Mouse (Mus musculus): ENCODE results near the gene Gm9747. TPM values are rescaled to one million over a fixed set of nuclear protein-coding genes. Genes with fewer than 3 reads are reported as not detected.

Gene Gm9747
- polyA plus RNA-seq, 1 experiment from 2014 or later = 13.3 TPM

GRCm38 (mm10) chr1:82234616-82235015, 1.7 kb downstream of the Gm9747 start:
- H3K4me3 ChIP-seq (ENCODE audit: low read depth, low read length) = no peak overlapping the region
- no peaks in the 10 kb centered on the region for H3K9me3 ChIP-seq (ENCODE audit: low read length)
- H3K27me3 ChIP-seq (replicated peaks; ENCODE audit: insufficient read depth, low read length) = no peaks in the 10 kb centered on the region
- H3K36me3 ChIP-seq (ENCODE audit: insufficient read depth, low read length) = no peaks in the 10 kb centered on the region
- TF ChIP-seq EP300 (IDR thresholded peaks at IDR 0.05) (no peak), CTCF (IDR thresholded peaks at IDR 0.05) (no peak)
- no peak overlapping the region for H3K27ac ChIP-seq (ENCODE audit: low read length)
- no peak overlapping the region for H3K9ac ChIP-seq (replicated peaks; ENCODE audit: low read depth)
- no peak overlapping the region for H3K4me2 ChIP-seq (replicated peaks; ENCODE audit: low read depth, low read length)
- no peaks in the 10 kb centered on the region; the same call in 1 of the 2 replicates for H3K4me1 ChIP-seq (ENCODE audit: insufficient read depth, low read depth, low read length)
- DNase-seq (ENCODE audit: low spot score) (no peak), ATAC-seq (no peak)
- WGBS = 89% methylated on average over 3 of the region's 3 CpGs

- no peak overlapping the region for H3K9ac ChIP-seq (replicated peaks; ENCODE audit: low read depth)
- WGBS = 85% methylated on average over 3 of the region's 3 CpGs
- H3K4me3 ChIP-seq (ENCODE audit: low read depth, low read length) = no peak overlapping the region
- H3K4me1 ChIP-seq (ENCODE audit: insufficient read depth, low read depth, low read length) = peaks cover 6% of the 10 kb centered on the region; the same call in 1 of the 2 replicates
- no peak for ATAC-seq
- no peak for DNase-seq (ENCODE audit: low spot score)
- no peaks in the 10 kb centered on the region for H3K36me3 ChIP-seq (ENCODE audit: insufficient read depth, low read length)
- no peaks in the 10 kb centered on the region for H3K9me3 ChIP-seq (ENCODE audit: low read length)
- H3K27me3 ChIP-seq (replicated peaks; ENCODE audit: insufficient read depth, low read length) = no peaks in the 10 kb centered on the region
- no peak overlapping the region for H3K27ac ChIP-seq (ENCODE audit: low read length)
- H3K4me2 ChIP-seq (replicated peaks; ENCODE audit: low read depth, low read length) = no peak overlapping the region
- TF ChIP-seq CTCF (IDR thresholded peaks at IDR 0.05) = no peak
- no peak for TF ChIP-seq EP300 (IDR thresholded peaks at IDR 0.05)
Observed at GRCm38 (mm10) chr1:82235455-82236104, 2.7 kb downstream of the Gm9747 start.

GRCm38 (mm10) chr1:82238245-82238644, 5.3 kb downstream of the Gm9747 start:
- Histone ChIP-seq H3K36me3 (ENCODE audit: insufficient read depth, low read length) (no peaks in the 10 kb centered on the region), H3K27me3 (replicated peaks; ENCODE audit: insufficient read depth, low read length) (no peaks in the 10 kb centered on the region), H3K4me3 (ENCODE audit: low read depth, low read length) (no peak overlapping the region), H3K9me3 (ENCODE audit: low read length) (no peaks in the 10 kb centered on the region), H3K9ac (replicated peaks; ENCODE audit: low read depth) (no peak overlapping the region), H3K27ac (ENCODE audit: low read length) (no peak overlapping the region), H3K4me2 (replicated peaks; ENCODE audit: low read depth, low read length) (no peak overlapping the region), H3K4me1 (ENCODE audit: insufficient read depth, low read depth, low read length) (peaks cover 9% of the 10 kb centered on the region; the same call in 1 of the 2 replicates)
- peak; percentile 48; the same call in 1 of the 2 replicates for ATAC-seq
- TF ChIP-seq CTCF (IDR thresholded peaks at IDR 0.05) = no peak
- no peak for TF ChIP-seq EP300 (IDR thresholded peaks at IDR 0.05)
- DNase-seq (ENCODE audit: low spot score) = peak; percentile 55
- WGBS = 54% methylated on average over 4 of the region's 4 CpGs

GRCm38 (mm10) chr1:82239409-82240201, 6.7 kb downstream of the Gm9747 start:
- WGBS = 45% methylated on average over 3 of the region's 3 CpGs
- Histone ChIP-seq H3K9ac (replicated peaks; ENCODE audit: low read depth) (no peak overlapping the region), H3K27ac (ENCODE audit: low read length) (0 out of 2 replicates have a peak overlapping the region, but pooled peaks have one; percentile 11), H3K4me2 (replicated peaks; ENCODE audit: low read depth, low read length) (no peak overlapping the region), H3K27me3 (replicated peaks; ENCODE audit: insufficient read depth, low read length) (no peaks in the 10 kb centered on the region), H3K9me3 (ENCODE audit: low read length) (no peaks in the 10 kb centered on the region), H3K4me1 (ENCODE audit: insufficient read depth, low read depth, low read length) (peaks cover 9% of the 10 kb centered on the region; the same call in 1 of the 2 replicates), H3K36me3 (ENCODE audit: insufficient read depth, low read length) (no peaks in the 10 kb centered on the region), H3K4me3 (ENCODE audit: low read depth, low read length) (no peak overlapping the region)
- DNase-seq (ENCODE audit: low spot score) (no peak), ATAC-seq (peak; percentile 28)
- TF ChIP-seq CTCF (IDR thresholded peaks at IDR 0.05) (no peak), EP300 (IDR thresholded peaks at IDR 0.05) (0 out of 2 replicates have a peak, but pooled peaks have one; percentile 37)

- no peak overlapping the region for H3K4me3 ChIP-seq (ENCODE audit: low read depth, low read length)
- DNase-seq (ENCODE audit: low spot score) = no peak
- H3K4me1 ChIP-seq (ENCODE audit: insufficient read depth, low read depth, low read length) = peaks cover 9% of the 10 kb centered on the region; the same call in 1 of the 2 replicates
- TF ChIP-seq CTCF (IDR thresholded peaks at IDR 0.05) (no peak), EP300 (IDR thresholded peaks at IDR 0.05) (no peak)
- no peaks in the 10 kb centered on the region for H3K9me3 ChIP-seq (ENCODE audit: low read length)
- no peak overlapping the region for H3K4me2 ChIP-seq (replicated peaks; ENCODE audit: low read depth, low read length)
- H3K27ac ChIP-seq (ENCODE audit: low read length) = no peak overlapping the region
- H3K27me3 ChIP-seq (replicated peaks; ENCODE audit: insufficient read depth, low read length) = no peaks in the 10 kb centered on the region
- ATAC-seq = no peak
- no peaks in the 10 kb centered on the region for H3K36me3 ChIP-seq (ENCODE audit: insufficient read depth, low read length)
- no peak overlapping the region for H3K9ac ChIP-seq (replicated peaks; ENCODE audit: low read depth)
- 77% methylated on average over 6 of the region's 6 CpGs for WGBS
Observed at GRCm38 (mm10) chr1:82243260-82243825, 10.4 kb downstream of the Gm9747 start.

GRCm38 (mm10) chr1:82245002-82245401, 12.1 kb downstream of the Gm9747 start:
- Histone ChIP-seq H3K36me3 (ENCODE audit: insufficient read depth, low read length) (no peaks in the 10 kb centered on the region), H3K27me3 (replicated peaks; ENCODE audit: insufficient read depth, low read length) (no peaks in the 10 kb centered on the region), H3K4me1 (ENCODE audit: insufficient read depth, low read depth, low read length) (peaks cover 6% of the 10 kb centered on the region; the same call in 1 of the 2 replicates), H3K9ac (replicated peaks; ENCODE audit: low read depth) (no peak overlapping the region), H3K4me3 (ENCODE audit: low read depth, low read length) (no peak overlapping the region), H3K9me3 (ENCODE audit: low read length) (no peaks in the 10 kb centered on the region), H3K27ac (ENCODE audit: low read length) (no peak overlapping the region), H3K4me2 (replicated peaks; ENCODE audit: low read depth, low read length) (no peak overlapping the region)
- no peak for DNase-seq (ENCODE audit: low spot score)
- 53% methylated on average over 5 of the region's 5 CpGs for WGBS
- ATAC-seq = 0 out of 2 replicates have a peak, but pooled peaks have one; percentile 33
- TF ChIP-seq CTCF (IDR thresholded peaks at IDR 0.05) = no peak
- no peak for TF ChIP-seq EP300 (IDR thresholded peaks at IDR 0.05)

Measured in lung, postnatal 0 days (tissue).